Mouse (Mus musculus) right cerebral cortex, postnatal 10 days (tissue): ENCODE data around the gene Lca5l.

Source experiments
- DNase-seq, 2 experiments: peaks; one replicate each; pipeline ENCODE4 v3.0.0; 2021; ENCODE audit warnings: low spot score in 2 of 2

Gene Lca5l

GRCm38 (mm10) chr16:96120022-96120623 is 71.9 kb downstream of the Lca5l start:
- no peak for DNase-seq

DNA sequence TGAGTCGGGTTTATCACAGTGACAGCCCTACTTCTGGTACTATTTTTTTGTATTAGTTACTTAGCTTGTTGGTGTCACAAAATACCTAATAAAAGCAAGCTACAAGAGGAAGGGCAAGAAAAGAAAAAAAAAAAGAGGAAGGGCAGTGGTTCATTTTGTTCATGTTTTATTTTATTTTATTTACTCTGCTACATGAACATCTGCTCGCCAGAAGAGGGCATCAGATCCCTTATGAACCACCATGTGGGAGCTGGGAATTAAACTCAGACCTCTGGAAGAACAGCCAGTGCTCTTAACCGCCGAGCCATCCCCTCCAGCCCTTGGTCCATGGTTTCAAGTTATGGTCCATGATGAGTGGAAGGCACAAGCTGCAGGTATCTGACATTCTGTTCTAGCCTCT is 77.3 kb downstream of the Lca5l start:
- no peak for DNase-seq

GRCm38 (mm10) chr16:96112769-96113168 is 79.3 kb downstream of the Lca5l start:
- DNase-seq, result no peak

DNA sequence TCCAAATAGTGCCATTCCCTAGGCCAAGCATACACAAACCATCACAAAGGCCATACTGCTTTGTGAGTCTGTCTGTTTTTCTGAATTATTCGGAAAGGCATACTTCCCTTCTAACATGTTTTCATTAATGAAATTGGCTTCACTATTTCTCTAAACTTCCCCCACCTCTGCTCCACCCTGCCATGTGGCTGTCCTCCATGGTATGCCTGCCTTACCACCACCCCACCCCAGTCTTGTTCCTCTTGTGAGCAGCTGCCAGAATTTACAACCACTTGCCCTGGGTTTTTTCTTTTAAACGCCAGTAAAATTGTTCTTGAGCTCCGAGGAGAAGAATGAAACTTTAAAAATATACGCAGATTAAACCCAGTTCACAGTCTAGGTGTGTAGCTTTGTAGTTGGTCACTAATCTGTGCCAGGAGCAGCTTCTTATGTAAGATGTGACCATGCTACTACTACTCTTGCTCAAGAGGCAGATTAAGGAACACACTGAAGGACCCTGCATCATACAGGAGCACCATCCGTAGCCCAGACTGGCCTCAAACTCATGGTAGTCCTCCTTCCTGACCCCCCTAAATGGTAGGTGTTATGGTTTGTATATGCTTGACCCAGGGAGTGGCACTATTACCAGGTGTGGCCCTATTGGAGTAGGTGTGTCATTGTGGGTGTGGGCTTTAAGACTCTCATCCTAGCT is 81.3 kb downstream of the Lca5l start:
- no peak for DNase-seq

DNA sequence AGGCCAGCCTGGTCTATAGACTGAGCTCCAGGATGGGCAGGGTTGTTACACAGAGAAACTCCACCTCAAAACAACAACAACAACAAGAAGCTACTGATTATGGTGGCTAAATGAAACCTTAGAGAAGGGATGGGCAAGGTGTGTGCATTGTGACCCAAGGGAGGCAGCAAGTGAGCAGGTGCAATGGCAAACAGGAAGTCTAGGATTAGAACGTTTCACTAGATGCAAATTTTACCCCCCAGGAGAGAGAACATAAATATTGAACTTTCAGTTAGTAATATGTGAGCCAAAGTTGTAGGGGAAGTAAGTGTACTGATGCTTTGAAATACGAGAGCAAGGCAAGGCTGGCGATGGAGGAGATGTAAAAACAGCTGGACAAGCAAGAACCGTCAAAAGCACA is 82.4 kb downstream of the Lca5l start:
- no peak for DNase-seq
